Comparison of ENCODE assay signal across 29 mouse cellular contexts in the genomic region with DNA sequence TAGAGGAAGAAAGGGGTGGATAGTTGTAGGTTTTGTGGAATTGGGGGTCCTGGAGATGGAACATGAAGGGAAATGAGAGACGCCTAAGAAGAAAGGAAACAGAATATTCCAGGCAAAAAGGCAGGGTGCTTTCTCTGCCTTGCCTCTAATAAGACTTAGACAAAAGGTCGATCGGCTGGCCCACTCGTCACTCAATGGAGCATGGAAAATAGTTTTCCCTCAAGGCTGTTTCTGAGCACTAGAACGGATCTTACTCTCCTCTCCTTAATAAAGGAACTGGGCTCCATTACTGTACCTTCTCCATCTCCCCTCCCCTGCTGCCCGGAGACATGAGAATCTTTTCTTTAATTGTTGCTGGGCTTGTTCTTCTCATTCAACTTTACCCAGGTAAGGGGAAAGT. TPM values are rescaled to one million over a fixed set of nuclear protein-coding genes. Genes with fewer than 3 reads are reported as not detected.
DNase-seq lines count a peak whose midpoint lies in the region; ATAC-seq and TF ChIP-seq lines count a peak whose summit lies in the region.
"Had no signal": no experiment of that assay in that cellular context is flagged by ENCODE, and none has a peak within 500 bp of the region (broad histone marks: within the 10 kb centered on the region; RNA-seq: fewer than 3 reads in every experiment).

Gene Defb13 (plus strand): TSS at position 301 of the 400 bp plus-strand sequence.

- no peak within 1 kb of the TSS for H3K9ac ChIP-seq in hindbrain, postnatal 0 days (replicated peaks; ENCODE audit: low read length)
- H3K9ac ChIP-seq in hindbrain, embryonic 14.5 days = no peak within 1 kb of the TSS
- no peak within 1 kb of the TSS for H3K9ac ChIP-seq in kidney, postnatal 0 days (ENCODE audit: low read depth, low read length)
- H3K9ac ChIP-seq: embryonic facial prominence, embryonic 13.5 days; embryonic facial prominence, embryonic 15.5 days; forebrain, embryonic 13.5 days; forebrain, embryonic 15.5 days; forebrain, postnatal 0 days had no signal

- DNase-seq in hindbrain, postnatal 0 days (ENCODE audit: low spot score) = no peak
- no peak for DNase-seq in hindbrain, embryonic 14.5 days (ENCODE audit: low spot score)
- no peak for DNase-seq in kidney, postnatal 0 days (ENCODE audit: low spot score)
- DNase-seq in kidney, adult 18-20 months = no peak
- no peak for DNase-seq in cerebellum, adult 8-10 months
- DNase-seq: adrenal gland, adult 8-10 months; adrenal gland, postnatal 14 days; adrenal gland, postnatal 36 days; B cell, adult 2 months; cerebellum, adult 11-12 months; cerebellum, adult 2 months; cerebellum, adult 9-11 months; cerebellum, postnatal 36 days; embryo, embryonic 11 days; forebrain, postnatal 0 days had no signal

- no peak within 1 kb of the TSS for H3K27ac ChIP-seq in hindbrain, postnatal 0 days
- no peak within 1 kb of the TSS for H3K27ac ChIP-seq in hindbrain, embryonic 14.5 days
- peak within 1 kb of the TSS; percentile 50 for H3K27ac ChIP-seq in kidney, postnatal 0 days
- H3K27ac ChIP-seq: embryonic facial prominence, embryonic 13.5 days; embryonic facial prominence, embryonic 15.5 days; forebrain, embryonic 10.5 days; forebrain, embryonic 13.5 days; forebrain, embryonic 15.5 days had no signal

- no peaks in the 10 kb centered on the region for H3K36me3 ChIP-seq in hindbrain, postnatal 0 days (ENCODE audit: insufficient read depth, low read length)
- H3K36me3 ChIP-seq in hindbrain, embryonic 14.5 days (replicated peaks; ENCODE audit: control insufficient read depth, insufficient read depth) = no peaks in the 10 kb centered on the region
- H3K36me3 ChIP-seq in kidney, postnatal 0 days (ENCODE audit: insufficient read depth, low read length) = no peaks in the 10 kb centered on the region
- H3K36me3 ChIP-seq: embryonic facial prominence, embryonic 13.5 days; embryonic facial prominence, embryonic 15.5 days; forebrain, embryonic 10.5 days; forebrain, embryonic 15.5 days; G1E had no signal

- no peaks in the 10 kb centered on the region for H3K27me3 ChIP-seq in hindbrain, postnatal 0 days (ENCODE audit: insufficient read depth, low read length)
- no peaks in the 10 kb centered on the region for H3K27me3 ChIP-seq in hindbrain, embryonic 14.5 days (ENCODE audit: control insufficient read depth, insufficient read depth, low read length)
- H3K27me3 ChIP-seq in kidney, postnatal 0 days (ENCODE audit: insufficient read depth, low read length) = no peaks in the 10 kb centered on the region
- H3K27me3 ChIP-seq: embryonic facial prominence, embryonic 13.5 days; embryonic facial prominence, embryonic 15.5 days; forebrain, embryonic 13.5 days; forebrain, embryonic 15.5 days had no signal

- TF ChIP-seq CTCF in hindbrain, postnatal 0 days (IDR thresholded peaks at IDR 0.05; ENCODE audit: low read depth) = no peak
- TF ChIP-seq CTCF in kidney, postnatal 0 days (IDR thresholded peaks at IDR 0.05; ENCODE audit: low read depth) = no peak

- 72% methylated on average over 6 of the region's 6 CpGs for WGBS in hindbrain, postnatal 0 days
- 81% methylated on average over 6 of the region's 6 CpGs for WGBS in hindbrain, embryonic 14.5 days
- 73% methylated on average over 6 of the region's 6 CpGs for WGBS in kidney, postnatal 0 days

- no peaks in the 10 kb centered on the region for H3K4me1 ChIP-seq in hindbrain, postnatal 0 days (ENCODE audit: insufficient read depth, low read length)
- H3K4me1 ChIP-seq in hindbrain, embryonic 14.5 days (replicated peaks; ENCODE audit: control insufficient read depth, insufficient read depth, low read length) = no peaks in the 10 kb centered on the region
- no peaks in the 10 kb centered on the region for H3K4me1 ChIP-seq in kidney, postnatal 0 days (replicated peaks; ENCODE audit: insufficient read depth, low read length)
- H3K4me1 ChIP-seq: embryonic facial prominence, embryonic 13.5 days; embryonic facial prominence, embryonic 15.5 days; forebrain, embryonic 10.5 days; forebrain, embryonic 13.5 days; forebrain, embryonic 15.5 days had no signal

- peak within 1 kb of the TSS; percentile 13; the same call in 1 of the 2 replicates for H3K4me2 ChIP-seq in hindbrain, postnatal 0 days (ENCODE audit: low read depth, low read length)
- H3K4me2 ChIP-seq in hindbrain, embryonic 14.5 days (replicated peaks) = no peak within 1 kb of the TSS
- peak within 1 kb of the TSS; percentile 27; the same call in 1 of the 2 replicates for H3K4me2 ChIP-seq in kidney, postnatal 0 days (ENCODE audit: low read length)
- H3K4me2 ChIP-seq: embryonic facial prominence, embryonic 13.5 days; embryonic facial prominence, embryonic 15.5 days; forebrain, embryonic 13.5 days; forebrain, embryonic 15.5 days had no signal

- H3K9me3 ChIP-seq in hindbrain, postnatal 0 days (ENCODE audit: low read length) = no peaks in the 10 kb centered on the region
- H3K9me3 ChIP-seq in hindbrain, embryonic 14.5 days (ENCODE audit: control insufficient read depth, low read length) = no peaks in the 10 kb centered on the region
- no peaks in the 10 kb centered on the region for H3K9me3 ChIP-seq in kidney, postnatal 0 days (replicated peaks; ENCODE audit: low read length)
- H3K9me3 ChIP-seq: embryonic facial prominence, embryonic 13.5 days; embryonic facial prominence, embryonic 15.5 days; forebrain, embryonic 10.5 days; forebrain, embryonic 13.5 days; forebrain, embryonic 15.5 days; G1E had no signal

- ATAC-seq in hindbrain, postnatal 0 days = no peak
- ATAC-seq in hindbrain, embryonic 14.5 days (ENCODE audit: low FRiP score) = no peak
- ATAC-seq in kidney, postnatal 0 days (replicated peaks; ENCODE audit: low FRiP score, low read depth) = no peak
- ATAC-seq: activated CD4-positive, CD25-positive, alpha-beta regulatory T cell, adult 4 months; CD4-positive, CD25-positive, alpha-beta regulatory T cell, adult 4 months; forebrain, embryonic 13.5 days; forebrain, embryonic 15.5 days; forebrain, postnatal 0 days; Patski had no signal

- no peak within 1 kb of the TSS for H3K4me3 ChIP-seq in hindbrain, postnatal 0 days (ENCODE audit: low read length)
- no peak within 1 kb of the TSS for H3K4me3 ChIP-seq in hindbrain, embryonic 14.5 days (replicated peaks; ENCODE audit: low read length)
- H3K4me3 ChIP-seq in kidney, postnatal 0 days (replicated peaks; ENCODE audit: low read depth, low read length) = no peak within 1 kb of the TSS
- H3K4me3 ChIP-seq: embryonic facial prominence, embryonic 13.5 days; embryonic facial prominence, embryonic 15.5 days; erythroblast, embryonic 14.5 days; forebrain, embryonic 10.5 days; forebrain, embryonic 13.5 days; forebrain, embryonic 15.5 days had no signal

RNA-seq across cellular contexts. Expression of gene Defb13, which starts in this region (rescaled TPM):
- total RNA-seq in hindbrain, postnatal 0 days (2014; rRNA removed) = not detected in 2 replicates
- polyA plus RNA-seq in hindbrain, postnatal 0 days (2015; fragmentation: Nextera tagmentation; extraction: Ambion mirVana) = not detected in 2 replicates
- not detected in 2 replicates for polyA plus RNA-seq in hindbrain, embryonic 14.5 days (2014; fragmentation: Nextera tagmentation; extraction: Ambion mirVana)
- polyA plus RNA-seq in kidney, postnatal 0 days (2015; fragmentation: Nextera tagmentation; extraction: Ambion mirVana) = not detected in 2 replicates
- total RNA-seq: adrenal gland, adult 18-20 months; adrenal gland, adult 8-10 months; adrenal gland, postnatal 14 days; adrenal gland, postnatal 36 days; CH12.LX; common myeloid progenitor, adult 5-6 weeks; forebrain, postnatal 0 days; G1E had no signal
- polyA plus RNA-seq: activated CD4-positive, CD25-positive, alpha-beta regulatory T cell, adult 4 months; CD4-positive, CD25-positive, alpha-beta regulatory T cell, adult 4 months; cerebellum, adult 2 months; embryonic facial prominence, embryonic 11.5 days; embryonic facial prominence, embryonic 13.5 days; embryonic facial prominence, embryonic 15.5 days; erythroblast, embryonic 14.5 days; forebrain, embryonic 10.5 days; forebrain, embryonic 13.5 days; forebrain, embryonic 15.5 days; forebrain, postnatal 0 days; G1E; Patski had no signal
